Mouse (Mus musculus) C2C12 (cell line): Measurements from ENCODE around the gene Ipmk.

ENCODE experiments used
- CTCF ChIP-seq: IDR thresholded peaks from one replicate; pipeline ENCODE4 v1.5.1; 2011; ENCODE audit not compliant: control insufficient read depth, insufficient read depth, insufficient read length
- MAX ChIP-seq: IDR thresholded peaks from one replicate; pipeline ENCODE4 v1.6.1; 2011; ENCODE audit warnings: mild to moderate bottlenecking, control low read depth
- USF1 ChIP-seq: IDR thresholded peaks from one replicate; pipeline ENCODE4 v1.6.1; 2011; ENCODE audit warnings: low read depth, mild to moderate bottlenecking, control low read depth, moderate library complexity

DNA sequence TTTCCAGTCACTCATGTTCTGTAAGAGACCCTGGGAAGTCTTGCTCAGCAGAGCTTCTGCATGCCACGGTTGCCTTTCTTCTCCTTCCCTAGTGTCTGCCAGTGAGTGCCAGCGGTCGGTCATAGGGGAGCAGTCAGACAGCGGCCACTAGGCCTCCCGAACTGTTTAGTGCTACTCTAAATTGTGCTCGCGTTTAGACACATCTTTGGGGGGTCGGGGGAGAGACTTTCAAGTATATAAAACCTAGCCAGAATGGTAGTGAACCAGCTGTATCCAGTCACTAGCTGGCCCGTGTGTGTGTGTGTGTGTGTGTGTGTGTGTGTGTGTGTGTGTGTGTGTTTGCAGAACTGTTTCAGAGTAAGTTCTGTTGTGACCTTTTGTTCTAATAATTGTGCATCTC lies 6.3 kb downstream of the Ipmk start:
- no peak for TF ChIP-seq CTCF
- TF ChIP-seq USF1, result no peak
- TF ChIP-seq MAX, result no peak
